Mouse (Mus musculus) heart, adult 2 months (tissue): ENCODE data around the gene Fyn. TPM values are rescaled to one million over a fixed set of nuclear protein-coding genes. Genes with fewer than 3 reads are reported as not detected.

Experiments
- DNase-seq, 2 experiments: peaks; one replicate each; pipeline ENCODE4 v3.0.0; 2021
- H3K27ac ChIP-seq: fragments of 200-600 bp; 2 replicates; pipeline ENCODE4 v1.8.1; 2022
- H3K27me3 ChIP-seq: fragments of 200-500 bp; 2 replicates; pipeline ENCODE4 v1.6.1; 2012; ENCODE audit warnings: mild to moderate bottlenecking, low read length, inconsistent platforms, mixed read lengths; ENCODE audit not compliant: control insufficient read depth, insufficient read depth
- H3K36me3 ChIP-seq: fragments of 200-500 bp; 2 replicates; pipeline ENCODE4 v1.6.1; 2012; ENCODE audit warnings: low read length, inconsistent platforms; ENCODE audit not compliant: control insufficient read depth, insufficient read depth
- H3K4me1 ChIP-seq: fragments of 200-500 bp; 2 replicates; pipeline ENCODE4 v1.6.1; 2011; ENCODE audit warnings: low read length; ENCODE audit not compliant: control insufficient read depth, insufficient read depth
- H3K4me3 ChIP-seq: fragments of 200-600 bp; 2 replicates; pipeline ENCODE4 v1.8.1; 2022
- H3K79me2 ChIP-seq: fragments of 200-500 bp; replicated peaks from 2 replicates; pipeline ENCODE4 v1.6.1; 2012; ENCODE audit warnings: mild to moderate bottlenecking, inconsistent platforms, low read length, moderate library complexity, mixed read lengths; ENCODE audit not compliant: control insufficient read depth, insufficient read depth
- H3K9ac ChIP-seq: fragments of 200-500 bp; 2 replicates; pipeline ENCODE4 v1.6.1; 2012; ENCODE audit warnings: low read depth, mild to moderate bottlenecking, control low read depth, inconsistent platforms, low read length, mixed read lengths
- CTCF ChIP-seq: fragments of 200-600 bp; IDR thresholded peaks from 2 replicates; pipeline ENCODE4 v1.8.1; 2022; ENCODE audit warnings: antibody characterized with exemption, mild to moderate bottlenecking, moderate library complexity
- EP300 ChIP-seq: fragments of 200-500 bp; IDR thresholded peaks from 2 replicates; pipeline ENCODE4 v1.6.1; 2011; ENCODE audit warnings: low read depth, low read length, control low read depth; ENCODE audit not compliant: insufficient read depth
- POLR2A ChIP-seq: fragments of 200-500 bp; IDR thresholded peaks from 2 replicates; pipeline ENCODE4 v1.6.1; 2011; ENCODE audit warnings: mild to moderate bottlenecking, low read depth, low read length, control low read depth; ENCODE audit not compliant: insufficient read depth
- whole genome bisulfite sequencing: fragments of 180-500 bp; shearing (Covaris S2); methylation state at CpG from one replicate; pipeline ENCODE4 v1.1.7; 2018; 5-methylcytosine and 5-hydroxymethylcytosine counted together
- intact Hi-C: fragments of 180-260 bp; cut with DNase I; formaldehyde crosslinking; loops from one replicate; pipeline ENCODE4 v1.15.1; 2025
- polyA plus RNA-seq: library from polyadenylated mRNA; depleted of rRNA; stranded (reverse); fragments of >200 nt; gene quantifications from 2 replicates; pipeline ENCODE4 v1.2.3, GENCODE M21; 2012; rRNA removed
- total RNA-seq, 2 experiments: library from RNA; stranded (reverse); gene quantifications; 2 replicates each; pipeline ENCODE4 v1.2.3; 2021

The Fyn gene
- total and polyA plus RNA-seq, 3 experiments: 23.2 to 29.7 (median 26.1) TPM

GRCm38 (mm10) chr10:39614676-39615075, 246.0 kb downstream of the Fyn start:
- intact Hi-C loops: loop anchor here (5.0 kb wide), 3 partner anchors 52 to 442 kb away; no protein-coding TSS in a partner anchor
- H3K79me2 ChIP-seq: peaks cover 2% of the 10 kb centered on the region; the same call in 1 of the 2 replicates
- H3K4me1 ChIP-seq: peaks cover 3% of the 10 kb centered on the region
- 16% methylated on average over 6 of the region's 6 CpGs for WGBS
- DNase-seq: peak; percentile 80 to 89
- peak overlapping the region; percentile 43 for H3K4me3 ChIP-seq
- H3K36me3 ChIP-seq: no peaks in the 10 kb centered on the region; the same call in 1 of the 2 replicates
- H3K27ac ChIP-seq: peak overlapping the region; percentile 93
- H3K9ac ChIP-seq: peak overlapping the region; percentile 64; the same call in 1 of the 2 replicates
- no peaks in the 10 kb centered on the region for H3K27me3 ChIP-seq
- TF ChIP-seq EP300 (peak; percentile 81), POLR2A (peak; percentile 71), CTCF (no peak)

Other genes starting within 250 kb of the Fyn start
- gene Fam229b, start 234.9 kb upstream of the Fyn start, total RNA-seq: 1 to 10 TPM; 4.6 to 6.5 TPM
- gene Fam229b, start 234.9 kb upstream of the Fyn start, polyA plus RNA-seq: 3.3 and 5.8 TPM in 2 replicates
- gene Tube1, start 234.9 kb upstream of the Fyn start, total RNA-seq: 1 to 10 TPM in 1 of 2 experiments, under 1 TPM in 1; 0.60 to 1.3 TPM
- gene Tube1, start 234.9 kb upstream of the Fyn start, polyA plus RNA-seq: 0.79 and 0.80 TPM in 2 replicates
- gene Ccn6, start 205.1 kb upstream of the Fyn start, total RNA-seq: under 1 TPM in 1 of 2 experiments, not detected in 1; 0.32 TPM
- gene Ccn6, start 205.1 kb upstream of the Fyn start, polyA plus RNA-seq: 0.23 TPM in 1 of 2 replicates, not detected in the other
- 1 to 10 TPM; 5.0 to 6.5 TPM for gene Traf3ip2, start 244.1 kb downstream of the Fyn start, total RNA-seq
- gene Traf3ip2, start 244.1 kb downstream of the Fyn start, polyA plus RNA-seq: 7.1 and 7.8 TPM in 2 replicates